Mouse (Mus musculus): ENCODE results near the gene Igdcc4.
A peak's percentile ranks its signal among the peaks of the same experiment; 100 is the strongest.

Igdcc4 gene

GRCm38 (mm10) chr9:65113694-65114093, 12.4 kb downstream of the Igdcc4 start:
- DNase-seq: no peak

- no peak for DNase-seq
These were observed 14.6 kb downstream of the Igdcc4 start for GRCm38 (mm10) chr9:65115891-65116290.

- no peak for DNase-seq
These were observed 16.2 kb downstream of the Igdcc4 start for GRCm38 (mm10) chr9:65117516-65117915.

- DNase-seq: peak; percentile 62 to 80
These were observed 19.6 kb downstream of the Igdcc4 start for GRCm38 (mm10) chr9:65120935-65121334.

GRCm38 (mm10) chr9:65122545-65122944, 21.3 kb downstream of the Igdcc4 start:
- DNase-seq: no peak

- DNase-seq: peak; percentile 64 to 66
These were observed 22.4 kb downstream of the Igdcc4 start for GRCm38 (mm10) chr9:65123552-65124168.

GRCm38 (mm10) chr9:65128123-65128815, 27.0 kb downstream of the Igdcc4 start:
- peak; percentile 44 to 59 for DNase-seq

- DNase-seq: peak in 1 of 2 experiments; percentile 17
These were observed 30.4 kb downstream of the Igdcc4 start for GRCm38 (mm10) chr9:65131717-65132116.

- peak; percentile 78 to 88 for DNase-seq
These were observed 32.5 kb downstream of the Igdcc4 start for GRCm38 (mm10) chr9:65133739-65134138.

- no peak for DNase-seq
These were observed 33.8 kb downstream of the Igdcc4 start for GRCm38 (mm10) chr9:65135126-65135525.

GRCm38 (mm10) chr9:65140491-65140890, 39.2 kb downstream of the Igdcc4 start:
- DNase-seq: no peak

- peak; percentile 28 to 58 for DNase-seq
These were observed 39.6 kb downstream of the Igdcc4 start, which contains the start of gene Igdcc3 for GRCm38 (mm10) chr9:65140936-65141305. Gene Igdcc3, plus strand, starts transcription at chr9:65141189.

GRCm38 (mm10) chr9:65141306-65141975, 40.2 kb downstream of the Igdcc4 start:
- DNase-seq: peak; percentile 40 to 56

- peak in 1 of 2 experiments; percentile 35 for DNase-seq
These were observed 40.7 kb downstream of the Igdcc4 start for GRCm38 (mm10) chr9:65141976-65142318.

- no peak for DNase-seq
These were observed 41.1 kb downstream of the Igdcc4 start for GRCm38 (mm10) chr9:65142399-65142798.

GRCm38 (mm10) chr9:65146001-65146400, 44.7 kb downstream of the Igdcc4 start:
- no peak for DNase-seq

- no peak for DNase-seq
These were observed 47.2 kb downstream of the Igdcc4 start for GRCm38 (mm10) chr9:65148507-65148906.

GRCm38 (mm10) chr9:65152711-65153330, 51.5 kb downstream of the Igdcc4 start:
- no peak for DNase-seq

- DNase-seq: peak; percentile 46 to 81
These were observed 52.0 kb downstream of the Igdcc4 start for GRCm38 (mm10) chr9:65153331-65153711.

GRCm38 (mm10) chr9:65154692-65155455, 53.6 kb downstream of the Igdcc4 start:
- peak in 1 of 2 experiments; percentile 52 for DNase-seq

GRCm38 (mm10) chr9:65156604-65157003, 55.3 kb downstream of the Igdcc4 start:
- DNase-seq: no peak

- no peak for DNase-seq
These were observed 56.3 kb downstream of the Igdcc4 start for GRCm38 (mm10) chr9:65157631-65158030.

- no peak for DNase-seq
These were observed 59.9 kb downstream of the Igdcc4 start for GRCm38 (mm10) chr9:65161188-65161587.
